Mouse (Mus musculus) stomach, postnatal 0 days (tissue): Measurements from ENCODE around the gene Fgfr2.
"Not testable (repeated sequence)": the region's sequence is repeated elsewhere in the genome, so short reads cannot be mapped to it uniquely, and the experiment has no call there.

Experiments used
- CTCF ChIP-seq: IDR thresholded peaks from 2 replicates; pipeline ENCODE4 v1.5.1; 2016; ENCODE audit warnings: antibody characterized with exemption, low read depth, mild to moderate bottlenecking, moderate library complexity
- EP300 ChIP-seq: optimal IDR thresholded peaks from 2 replicates; pipeline ENCODE3; 2016; ENCODE audit warnings: antibody characterized with exemption

DNA sequence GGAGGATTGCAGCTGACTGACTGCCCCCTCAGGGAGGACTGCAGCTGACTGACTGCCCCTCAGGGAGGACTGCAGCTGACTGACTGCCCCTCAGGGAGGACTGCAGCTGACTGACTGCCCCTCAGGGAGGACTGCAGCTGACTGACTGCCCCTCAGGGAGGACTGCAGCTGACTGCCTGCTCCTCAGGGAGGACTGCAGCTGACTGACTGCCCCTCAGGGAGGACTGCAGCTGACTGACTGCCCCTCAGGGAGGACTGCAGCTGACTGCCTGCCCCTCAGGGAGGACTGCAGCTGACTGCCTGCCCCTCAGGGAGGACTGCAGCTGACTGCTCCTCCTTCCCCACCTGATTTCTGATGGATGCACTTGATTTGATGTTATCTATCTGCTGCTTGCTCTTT, 1706.4 kb downstream of the Fgfr2 start:
- not testable (repeated sequence) for TF ChIP-seq CTCF, EP300
